Mouse (Mus musculus) kidney, postnatal 4 days (tissue): ENCODE data around the gene Olfr447.

Experiments used
- DNase-seq, 2 experiments: peaks; one replicate each; pipeline ENCODE4 v3.0.0; 2021; ENCODE audit warnings: mixed read lengths in 2 of 2

The Olfr447 gene

DNA sequence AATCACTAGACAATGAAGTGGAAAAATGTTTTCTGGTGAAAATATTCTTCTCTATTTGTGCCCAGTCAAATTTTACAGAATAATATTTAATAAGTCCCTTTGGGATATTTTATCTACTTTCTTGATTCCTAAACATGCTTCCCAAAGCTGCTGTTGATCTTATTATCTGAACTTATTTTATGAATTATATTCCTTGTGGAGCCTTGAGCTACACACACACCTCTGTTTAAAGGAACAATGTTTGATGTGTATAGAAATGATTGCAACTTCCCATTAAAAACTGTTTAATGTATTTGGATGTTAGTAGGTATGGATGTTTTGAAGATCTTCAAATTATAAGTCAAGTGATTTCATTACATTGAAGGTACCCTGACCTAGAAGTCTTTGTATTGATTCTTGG lies at the start of gene Olfr447:
Olfr447 (plus strand) TSS at position 301 of the 400 bp plus-strand sequence.
- DNase-seq: no peak

DNA sequence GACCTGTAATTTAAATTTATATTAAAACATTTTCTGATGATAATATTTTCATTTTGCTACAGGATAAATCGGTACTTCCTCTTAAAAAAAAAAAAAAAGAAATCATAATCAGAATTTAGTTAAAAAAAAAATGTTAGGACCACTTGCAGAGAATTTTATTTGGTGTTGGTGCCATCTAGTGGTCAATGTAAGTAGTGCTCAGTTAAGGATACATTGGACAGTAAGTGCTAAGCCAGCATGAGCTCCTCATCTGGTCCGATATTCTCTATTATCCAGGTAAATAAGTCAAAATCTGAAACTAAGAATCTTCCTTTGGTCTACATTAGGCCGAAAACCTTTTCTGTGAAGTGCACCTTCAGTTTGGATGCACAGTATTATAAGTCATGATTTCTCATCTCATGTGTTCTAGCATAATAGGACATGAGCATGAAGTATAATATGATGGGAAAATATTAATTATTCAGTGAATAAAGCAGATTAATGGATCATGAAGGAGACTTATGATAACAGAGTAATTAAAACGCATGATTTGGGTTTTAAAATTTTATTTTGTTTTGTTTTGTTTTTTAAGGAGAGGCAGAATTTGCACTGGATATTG lies 48.4 kb upstream of the Olfr447 start:
- DNase-seq: peak; percentile 2

DNA sequence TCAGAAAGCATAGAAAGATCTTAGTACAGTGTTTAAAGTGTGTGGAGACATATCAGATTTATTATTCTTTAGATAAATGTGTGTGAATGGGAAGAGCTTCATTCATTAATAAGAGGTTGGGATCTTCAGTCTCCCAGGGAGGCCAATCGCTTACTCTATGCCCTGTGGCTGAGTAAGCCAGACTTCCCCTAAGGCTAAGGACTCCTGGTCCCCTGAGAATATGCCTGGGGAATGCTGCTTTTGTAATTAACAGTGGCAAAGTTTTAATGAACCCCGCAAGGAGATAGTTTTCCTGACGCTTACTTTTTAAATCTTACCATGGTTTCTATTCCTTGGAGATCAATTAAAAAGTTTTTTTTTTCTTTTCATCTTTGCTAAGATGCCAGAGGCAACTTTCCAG lies 39.0 kb upstream of the Olfr447 start:
- no peak for DNase-seq

DNA sequence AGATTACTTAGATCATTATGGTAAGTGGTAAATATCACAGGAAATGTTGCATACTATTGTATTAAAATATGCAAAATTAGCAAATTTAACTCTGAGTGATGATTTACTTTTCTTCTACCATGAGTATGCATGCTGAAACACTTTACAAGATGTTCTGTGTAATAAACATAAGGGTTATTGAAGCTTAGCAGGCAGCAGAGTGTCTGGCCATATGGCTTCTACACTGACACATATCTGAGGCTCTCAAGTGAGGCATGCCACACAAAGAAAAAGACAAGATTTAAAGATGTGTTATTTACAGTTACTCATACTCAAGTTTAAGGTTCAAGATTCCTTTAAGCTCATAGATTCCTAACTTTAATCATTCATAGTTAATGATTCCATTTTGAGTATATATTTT lies 32.4 kb upstream of the Olfr447 start:
- no peak for DNase-seq

DNA sequence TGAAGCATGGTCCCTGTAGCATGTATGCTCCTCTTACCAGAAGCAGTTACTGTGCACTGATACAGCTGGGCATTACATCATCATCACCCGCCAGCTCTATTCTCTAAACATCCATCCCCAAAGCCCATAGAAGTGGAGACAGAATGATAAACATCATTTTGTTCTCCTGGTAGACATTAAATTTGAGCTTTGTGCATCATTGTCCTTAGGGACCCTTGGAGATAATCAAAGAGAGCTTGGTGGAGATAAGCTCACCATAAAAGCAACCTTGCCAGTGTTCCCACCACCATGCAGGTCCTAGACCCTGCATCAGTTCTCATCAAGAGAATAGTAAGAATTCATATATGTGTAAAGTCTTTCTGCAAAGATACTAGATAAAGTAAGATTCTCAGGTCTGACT lies 18.5 kb upstream of the Olfr447 start, which contains the start of gene Olfr448:
Olfr448 (plus strand) TSS at position 301 of the 400 bp plus-strand sequence.
- DNase-seq: no peak

DNA sequence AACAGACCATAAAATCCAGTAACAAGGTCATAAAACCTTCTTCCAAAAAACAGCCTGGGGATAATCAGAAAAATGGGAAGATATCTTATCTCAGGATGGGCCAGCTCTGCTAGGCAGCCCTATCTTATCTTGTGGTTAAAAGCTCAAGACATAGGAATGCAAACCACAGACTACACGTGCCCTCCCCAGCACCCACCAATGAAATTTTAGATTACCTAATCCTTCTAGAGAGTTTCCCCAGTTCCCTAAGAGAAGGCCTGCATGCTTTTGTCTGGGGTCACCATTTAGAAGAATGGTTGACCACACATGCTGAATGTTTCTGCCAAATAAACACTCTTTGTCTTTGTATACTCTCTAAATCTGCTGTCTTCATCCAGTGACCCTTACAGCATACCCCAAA lies 8.3 kb upstream of the Olfr447 start:
- DNase-seq: no peak

DNA sequence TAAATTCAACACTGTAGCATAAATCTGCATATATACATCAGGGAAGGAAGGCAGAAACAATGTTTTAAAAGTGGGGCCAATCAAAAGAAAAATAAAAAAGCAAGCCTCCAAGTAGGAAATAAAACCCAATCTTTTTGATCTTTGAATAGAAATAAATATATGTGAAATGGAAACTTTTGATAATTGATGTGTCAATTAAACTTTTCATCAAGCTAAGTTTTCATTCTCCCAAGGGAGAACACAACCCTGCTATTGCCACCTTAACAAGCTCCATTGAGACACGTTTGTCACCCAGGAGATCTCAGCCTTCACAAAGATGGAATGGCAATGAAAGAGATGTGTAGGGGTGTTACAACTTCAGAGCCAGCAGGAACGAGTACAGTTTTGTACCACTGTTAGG lies 12.4 kb downstream of the Olfr447 start, which contains the start of gene Olfr446:
Olfr446 (plus strand) TSS at position 301 of the 400 bp plus-strand sequence.
- no peak for DNase-seq

DNA sequence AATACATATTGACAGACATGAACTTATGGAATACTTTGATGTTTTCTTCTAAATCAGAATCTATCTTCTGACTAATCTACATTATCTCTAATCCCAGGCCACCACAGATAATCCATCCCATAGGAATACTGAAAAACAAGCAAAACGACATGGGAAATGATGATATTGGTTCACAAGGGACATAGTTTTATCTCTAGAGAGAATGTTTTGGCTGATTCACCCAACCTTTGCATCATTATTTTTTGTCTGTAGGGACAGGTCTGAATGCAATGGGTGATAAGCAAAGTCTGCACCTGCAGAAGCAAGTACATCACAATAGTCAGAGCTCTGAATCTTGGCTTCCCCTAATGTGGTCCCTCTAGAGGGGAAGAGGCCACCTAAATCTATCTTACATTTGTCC lies 40.1 kb downstream of the Olfr447 start, which contains the start of gene Olfr444:
Olfr444 (plus strand) TSS at position 301 of the 400 bp plus-strand sequence.
- no peak for DNase-seq
